Mouse (Mus musculus) limb, embryonic 13.5 days (tissue): ENCODE data around the gene Polm. TPM values are rescaled to one million over a fixed set of nuclear protein-coding genes. Genes with fewer than 3 reads are reported as not detected.
A peak's percentile ranks its signal among the peaks of the same experiment; 100 is the strongest.

Source experiments
- ATAC-seq: fragments of 200-750 bp; cut with Nextera tagmentation; 2 replicates; pipeline ENCODE4 v1.8.0; 2017; ENCODE audit warnings: low read depth, moderate number of reproducible peaks, moderate TSS enrichment; ENCODE audit not compliant: low FRiP score
- H3K27ac ChIP-seq: fragments of 300-500 bp; sonication (generic); 2 replicates; pipeline ENCODE4 v1.5.1; 2015; ENCODE audit warnings: inconsistent platforms, mild to moderate bottlenecking, moderate library complexity
- H3K27me3 ChIP-seq: fragments of 300-500 bp; sonication (generic); 2 replicates; pipeline ENCODE4 v1.6.1; 2015; ENCODE audit warnings: mild to moderate bottlenecking, inconsistent platforms
- H3K36me3 ChIP-seq: fragments of 300-500 bp; sonication (generic); 2 replicates; pipeline ENCODE4 v1.6.1; 2015; ENCODE audit warnings: inconsistent platforms, mild to moderate bottlenecking, moderate library complexity
- H3K4me1 ChIP-seq: fragments of 300-500 bp; sonication (generic); 2 replicates; pipeline ENCODE4 v1.6.1; 2015; ENCODE audit warnings: inconsistent platforms
- H3K4me2 ChIP-seq: fragments of 300-500 bp; sonication (generic); replicated peaks from 2 replicates; pipeline ENCODE4 v1.6.1; 2015; ENCODE audit warnings: inconsistent platforms, mild to moderate bottlenecking, moderate library complexity
- H3K4me3 ChIP-seq: fragments of 300-500 bp; sonication (generic); 2 replicates; pipeline ENCODE4 v1.5.1; 2015; ENCODE audit warnings: moderate library complexity, mild to moderate bottlenecking, inconsistent platforms
- H3K9ac ChIP-seq: fragments of 300-500 bp; sonication (generic); 2 replicates; pipeline ENCODE4 v1.6.1; 2015; ENCODE audit warnings: mild to moderate bottlenecking, inconsistent platforms
- H3K9me3 ChIP-seq: fragments of 300-500 bp; sonication (generic); 2 replicates; pipeline ENCODE4 v1.6.1; 2016; ENCODE audit warnings: inconsistent platforms
- WGBS: fragments of 180-500 bp; shearing (Covaris S2); methylation state at CpG from one replicate; pipeline ENCODE4 v1.1.7; 2015; 5-methylcytosine and 5-hydroxymethylcytosine counted together
- polyA plus RNA-seq: library from polyadenylated mRNA; unstranded; fragments of >200 nt; fragmentation: Nextera tagmentation; extraction: Ambion mirVana; gene quantifications from 2 replicates; pipeline ENCODE4 v1.2.1, GENCODE M21; 2015

Polm gene
- polyA plus RNA-seq, result 10.5 and 11.4 TPM in 2 replicates

- H3K9me3 ChIP-seq, result no peaks in the 10 kb centered on the region
- H3K27ac ChIP-seq, result peak within 1 kb of the TSS; percentile 48
- peak within 1 kb of the TSS; percentile 79 for H3K4me3 ChIP-seq
- no peaks in the 10 kb centered on the region for H3K27me3 ChIP-seq
- H3K36me3 ChIP-seq, result peaks cover 20% of the 10 kb centered on the region
- under 1% methylated on average over 63 of the region's 63 CpGs for WGBS
- H3K9ac ChIP-seq, result peak within 1 kb of the TSS; percentile 86
- H3K4me1 ChIP-seq, result peaks cover 22% of the 10 kb centered on the region
- peak within 1 kb of the TSS; percentile 94 for H3K4me2 ChIP-seq
- ATAC-seq, result peak; percentile 95
These were observed at the start of gene Polm for GRCm38 (mm10) chr11:5837251-5838246. Gene Polm (minus strand): TSS chr11:5838016.

- no peak overlapping the region for H3K4me3 ChIP-seq
- H3K9me3 ChIP-seq, result no peaks in the 10 kb centered on the region
- WGBS, result 63% methylated on average over 5 of the region's 5 CpGs
- no peak overlapping the region for H3K9ac ChIP-seq
- peaks cover 54% of the 10 kb centered on the region for H3K4me1 ChIP-seq
- no peaks in the 10 kb centered on the region for H3K27me3 ChIP-seq
- no peaks in the 10 kb centered on the region for H3K36me3 ChIP-seq
- no peak overlapping the region for H3K4me2 ChIP-seq
- peak overlapping the region; percentile 39; the same call in 1 of the 2 replicates for H3K27ac ChIP-seq
- ATAC-seq, result no peak
These were observed 49.4 kb upstream of the Polm start for GRCm38 (mm10) chr11:5887250-5887649.

GRCm38 (mm10) chr11:5886187-5886586, 48.4 kb upstream of the Polm start:
- Histone ChIP-seq H3K27me3 (no peaks in the 10 kb centered on the region), H3K36me3 (no peaks in the 10 kb centered on the region), H3K9ac (no peak overlapping the region), H3K4me3 (no peak overlapping the region), H3K4me2 (no peak overlapping the region), H3K4me1 (peaks cover 44% of the 10 kb centered on the region), H3K27ac (no peak overlapping the region; the same call in 1 of the 2 replicates), H3K9me3 (no peaks in the 10 kb centered on the region)
- ATAC-seq, result 0 out of 2 replicates have a peak, but pooled peaks have one; percentile 24
- 18% methylated on average over 9 of the region's 9 CpGs for WGBS

- H3K9me3 ChIP-seq, result no peaks in the 10 kb centered on the region
- H3K4me1 ChIP-seq, result peaks cover 28% of the 10 kb centered on the region
- H3K27ac ChIP-seq, result no peak overlapping the region
- no peak overlapping the region for H3K9ac ChIP-seq
- no peaks in the 10 kb centered on the region for H3K36me3 ChIP-seq
- no peak overlapping the region for H3K4me3 ChIP-seq
- WGBS, result 68% methylated on average over 8 of the region's 8 CpGs
- no peaks in the 10 kb centered on the region for H3K27me3 ChIP-seq
- H3K4me2 ChIP-seq, result no peak overlapping the region
- ATAC-seq, result no peak
These were observed 44.7 kb upstream of the Polm start for GRCm38 (mm10) chr11:5882518-5882917.

- no peak overlapping the region for H3K9ac ChIP-seq
- 54% methylated on average over 5 of the region's 5 CpGs for WGBS
- no peak overlapping the region for H3K4me2 ChIP-seq
These were observed 42.1 kb upstream of the Polm start for GRCm38 (mm10) chr11:5879905-5880304.

GRCm38 (mm10) chr11:5878661-5879060, 40.8 kb upstream of the Polm start:
- 44% methylated on average over 8 of the region's 8 CpGs for WGBS

More at GRCm38 (mm10) chr11:5879905-5880304, 42.1 kb upstream of the Polm start:
- H3K4me1 ChIP-seq, result peaks cover 32% of the 10 kb centered on the region
- H3K27me3 ChIP-seq, result no peaks in the 10 kb centered on the region
- ATAC-seq, result no peak
- H3K9me3 ChIP-seq, result no peaks in the 10 kb centered on the region
- no peak overlapping the region for H3K27ac ChIP-seq
- H3K36me3 ChIP-seq, result peaks cover 19% of the 10 kb centered on the region
- H3K4me3 ChIP-seq, result no peak overlapping the region

GRCm38 (mm10) chr11:5877921-5878526, 40.2 kb upstream of the Polm start, which contains the start of gene Pold2:
Gene Pold2 (minus strand): TSS chr11:5878292.
- peaks cover 25% of the 10 kb centered on the region for H3K4me1 ChIP-seq
- peak within 1 kb of the TSS; percentile 84 for H3K4me2 ChIP-seq
- WGBS, result under 1% methylated on average over 52 of the region's 52 CpGs
- peaks cover 37% of the 10 kb centered on the region for H3K36me3 ChIP-seq
- no peaks in the 10 kb centered on the region for H3K27me3 ChIP-seq
- peak within 1 kb of the TSS; percentile 75 for H3K9ac ChIP-seq
- H3K4me3 ChIP-seq, result peak within 1 kb of the TSS; percentile 68
- peak within 1 kb of the TSS; percentile 93 for H3K27ac ChIP-seq
- no peaks in the 10 kb centered on the region for H3K9me3 ChIP-seq
- peak; percentile 98 for ATAC-seq

More at GRCm38 (mm10) chr11:5878661-5879060, 40.8 kb upstream of the Polm start:
- Histone ChIP-seq H3K27me3 (no peaks in the 10 kb centered on the region), H3K4me2 (peak overlapping the region; percentile 84), H3K9me3 (no peaks in the 10 kb centered on the region), H3K4me1 (peaks cover 27% of the 10 kb centered on the region), H3K27ac (peak overlapping the region; percentile 93), H3K9ac (peak overlapping the region; percentile 69), H3K4me3 (peak overlapping the region; percentile 68), H3K36me3 (peaks cover 31% of the 10 kb centered on the region)
- no peak for ATAC-seq

- Histone ChIP-seq H3K27me3 (no peaks in the 10 kb centered on the region), H3K9ac (peak overlapping the region; percentile 75), H3K4me2 (peak overlapping the region; percentile 84), H3K9me3 (no peaks in the 10 kb centered on the region), H3K36me3 (peaks cover 43% of the 10 kb centered on the region), H3K27ac (no peak overlapping the region), H3K4me1 (peaks cover 25% of the 10 kb centered on the region), H3K4me3 (peak overlapping the region; percentile 68)
- 3% methylated on average over 5 of the region's 5 CpGs for WGBS
- no peak for ATAC-seq
These were observed 39.6 kb upstream of the Polm start for GRCm38 (mm10) chr11:5877421-5877820.

GRCm38 (mm10) chr11:5873192-5873591, 35.4 kb upstream of the Polm start:
- H3K27me3 ChIP-seq, result no peaks in the 10 kb centered on the region
- no peak overlapping the region for H3K9ac ChIP-seq
- WGBS, result 94% methylated on average over 9 of the region's 9 CpGs
- no peaks in the 10 kb centered on the region for H3K9me3 ChIP-seq
- H3K4me3 ChIP-seq, result no peak overlapping the region
- peaks cover 86% of the 10 kb centered on the region for H3K36me3 ChIP-seq
- no peak overlapping the region for H3K4me2 ChIP-seq
- no peak overlapping the region for H3K27ac ChIP-seq
- no peak for ATAC-seq
- peaks cover 19% of the 10 kb centered on the region for H3K4me1 ChIP-seq

- 94% methylated on average over 11 of the region's 11 CpGs for WGBS
- H3K4me3 ChIP-seq, result no peak overlapping the region
- H3K27me3 ChIP-seq, result no peaks in the 10 kb centered on the region
- H3K36me3 ChIP-seq, result peaks cover 90% of the 10 kb centered on the region
- H3K4me1 ChIP-seq, result peaks cover 19% of the 10 kb centered on the region
- H3K4me2 ChIP-seq, result no peak overlapping the region
- H3K9ac ChIP-seq, result no peak overlapping the region
- ATAC-seq, result no peak
- H3K27ac ChIP-seq, result no peak overlapping the region
- no peaks in the 10 kb centered on the region for H3K9me3 ChIP-seq
These were observed 34.9 kb upstream of the Polm start for GRCm38 (mm10) chr11:5872707-5873106.

GRCm38 (mm10) chr11:5870069-5870468, 32.3 kb upstream of the Polm start:
- no peaks in the 10 kb centered on the region for H3K9me3 ChIP-seq
- H3K4me2 ChIP-seq, result no peak overlapping the region
- H3K27ac ChIP-seq, result no peak overlapping the region
- no peak for ATAC-seq
- H3K4me1 ChIP-seq, result 0 out of 2 replicates have a peak, but pooled peaks cover 6% of the 10 kb centered on the region
- H3K27me3 ChIP-seq, result no peaks in the 10 kb centered on the region
- no peak overlapping the region for H3K4me3 ChIP-seq
- WGBS, result 89% methylated on average over 16 of the region's 16 CpGs
- H3K9ac ChIP-seq, result no peak overlapping the region
- peaks cover 84% of the 10 kb centered on the region for H3K36me3 ChIP-seq

- H3K27me3 ChIP-seq, result no peaks in the 10 kb centered on the region
- peaks cover 84% of the 10 kb centered on the region for H3K36me3 ChIP-seq
- WGBS, result 94% methylated on average over 16 of the region's 16 CpGs
- 0 out of 2 replicates have a peak, but pooled peaks cover 6% of the 10 kb centered on the region for H3K4me1 ChIP-seq
- H3K27ac ChIP-seq, result no peak overlapping the region
- H3K4me2 ChIP-seq, result no peak overlapping the region
- H3K4me3 ChIP-seq, result no peak overlapping the region
- ATAC-seq, result no peak
- H3K9me3 ChIP-seq, result no peaks in the 10 kb centered on the region
- no peak overlapping the region for H3K9ac ChIP-seq
These were observed 31.5 kb upstream of the Polm start for GRCm38 (mm10) chr11:5869331-5869730.
